Mouse (Mus musculus) heart, postnatal 0 days (tissue): ENCODE data around the gene Ccser2. TPM values are rescaled to one million over a fixed set of nuclear protein-coding genes. Genes with fewer than 3 reads are reported as not detected.
A peak's percentile ranks its signal among the peaks of the same experiment; 100 is the strongest.

Experiments
- ATAC-seq: fragments of 200-750 bp; cut with Nextera tagmentation; 2 replicates; pipeline ENCODE4 v1.8.0; 2017; ENCODE audit warnings: low read depth, moderate number of reproducible peaks, moderate library complexity; ENCODE audit not compliant: insufficient read depth
- DNase-seq: peaks from one replicate; pipeline ENCODE4 v3.0.0-alpha.2; 2016; ENCODE audit warnings: low spot score
- H3K27ac ChIP-seq: fragments of 300-500 bp; sonication (generic); 2 replicates; pipeline ENCODE4 v1.5.1; 2014; ENCODE audit warnings: low read depth, mild to moderate bottlenecking
- H3K27me3 ChIP-seq: fragments of 300-500 bp; sonication (generic); 2 replicates; pipeline ENCODE4 v1.6.1; 2014; ENCODE audit warnings: low read length, mixed read lengths; ENCODE audit not compliant: control insufficient read depth, insufficient read depth
- H3K36me3 ChIP-seq: fragments of 300-500 bp; sonication (generic); replicated peaks from 2 replicates; pipeline ENCODE4 v1.6.1; 2014; ENCODE audit warnings: low read length, mixed read lengths; ENCODE audit not compliant: control insufficient read depth, insufficient read depth
- H3K4me1 ChIP-seq: fragments of 300-500 bp; sonication (generic); 2 replicates; pipeline ENCODE4 v1.6.1; 2014; ENCODE audit warnings: antibody characterized with exemption; ENCODE audit not compliant: control insufficient read depth, insufficient read depth
- H3K4me2 ChIP-seq: fragments of 300-500 bp; sonication (generic); 2 replicates; pipeline ENCODE4 v1.6.1; 2014; ENCODE audit warnings: low read depth, mild to moderate bottlenecking, low read length, moderate library complexity
- H3K4me3 ChIP-seq: fragments of 300-500 bp; sonication (generic); 2 replicates; pipeline ENCODE4 v1.5.1; 2014; ENCODE audit warnings: low read depth, low read length
- H3K9ac ChIP-seq: fragments of 300-500 bp; sonication (generic); replicated peaks from 2 replicates; pipeline ENCODE4 v1.6.1; 2014; ENCODE audit warnings: low read depth, low read length, mixed read lengths
- H3K9me3 ChIP-seq: fragments of 300-500 bp; sonication (generic); replicated peaks from 2 replicates; pipeline ENCODE4 v1.6.1; 2016; ENCODE audit warnings: low read length; ENCODE audit not compliant: control insufficient read depth
- CTCF ChIP-seq: IDR thresholded peaks from 2 replicates; pipeline ENCODE4 v1.5.1; 2016; ENCODE audit warnings: antibody characterized with exemption, control low read depth, low read depth
- EP300 ChIP-seq: IDR thresholded peaks from 2 replicates; pipeline ENCODE4 v1.6.1; 2016; ENCODE audit warnings: antibody characterized with exemption, low read depth
- WGBS: fragments of 180-500 bp; shearing (Covaris S2); extraction: QIAGEN DNeasy Blood & Tissue Kit; methylation state at CpG from one replicate; pipeline ENCODE4 v1.1.7; 2014; 5-methylcytosine and 5-hydroxymethylcytosine counted together
- polyA plus RNA-seq: library from polyadenylated mRNA; unstranded; fragments of >200 nt; fragmentation: Nextera tagmentation; extraction: Ambion mirVana; gene quantifications from 2 replicates; pipeline ENCODE4 v1.2.1, GENCODE M21; 2015
- total RNA-seq: library from RNA; depleted of rRNA; stranded (reverse); fragments of >200 nt; gene quantifications from 2 replicates; pipeline ENCODE4 v1.2.3, GENCODE M21; 2014; ENCODE audit warnings: low replicate concordance; rRNA removed

Gene Ccser2
- 49.8 and 69.6 TPM in 2 replicates for total RNA-seq
- 74.1 and 75.7 TPM in 2 replicates for polyA plus RNA-seq

GRCm38 (mm10) chr14:36968628-36969147 lies at the start of gene Ccser2:
Gene Ccser2 (minus strand): TSS chr14:36968777.
- peak within 1 kb of the TSS; percentile 89 for H3K4me3 ChIP-seq
- DNase-seq (peak; percentile 96), ATAC-seq (peak; percentile 100)
- H3K27ac ChIP-seq: peak within 1 kb of the TSS; percentile 75
- 1% methylated on average over 37 of the region's 39 CpGs for WGBS
- H3K4me1 ChIP-seq: peaks cover 5% of the 10 kb centered on the region
- TF ChIP-seq CTCF: no peak
- TF ChIP-seq EP300: no peak
- H3K36me3 ChIP-seq: no peaks in the 10 kb centered on the region
- no peaks in the 10 kb centered on the region for H3K27me3 ChIP-seq
- H3K9ac ChIP-seq: peak within 1 kb of the TSS; percentile 86
- H3K4me2 ChIP-seq: peak within 1 kb of the TSS; percentile 83
- H3K9me3 ChIP-seq: no peaks in the 10 kb centered on the region

GRCm38 (mm10) chr14:37015894-37016293 lies 47.3 kb upstream of the Ccser2 start:
- H3K4me3 ChIP-seq: no peak overlapping the region
- 36% methylated on average over 5 of the region's 5 CpGs for WGBS
- H3K9me3 ChIP-seq: no peaks in the 10 kb centered on the region
- H3K27me3 ChIP-seq: no peaks in the 10 kb centered on the region
- no peak overlapping the region for H3K4me2 ChIP-seq
- H3K36me3 ChIP-seq: no peaks in the 10 kb centered on the region
- TF ChIP-seq CTCF (no peak), EP300 (no peak)
- DNase-seq: peak; percentile 45
- H3K4me1 ChIP-seq: no peaks in the 10 kb centered on the region
- H3K9ac ChIP-seq: no peak overlapping the region
- no peak for ATAC-seq
- H3K27ac ChIP-seq: no peak overlapping the region

- H3K4me1 ChIP-seq: no peaks in the 10 kb centered on the region
- no peaks in the 10 kb centered on the region for H3K27me3 ChIP-seq
- TF ChIP-seq EP300 (no peak), CTCF (no peak)
- no peaks in the 10 kb centered on the region for H3K36me3 ChIP-seq
- DNase-seq (no peak), ATAC-seq (no peak)
- WGBS: 50% methylated on average over 3 of the region's 3 CpGs
- no peaks in the 10 kb centered on the region for H3K9me3 ChIP-seq
- H3K4me2 ChIP-seq: no peak overlapping the region
- no peak overlapping the region for H3K27ac ChIP-seq
- H3K4me3 ChIP-seq: no peak overlapping the region
- H3K9ac ChIP-seq: no peak overlapping the region
These were observed 45.1 kb upstream of the Ccser2 start for GRCm38 (mm10) chr14:37013644-37014043.

- no peak overlapping the region for H3K9ac ChIP-seq
- no peak overlapping the region for H3K27ac ChIP-seq
- H3K9me3 ChIP-seq: no peaks in the 10 kb centered on the region
- WGBS: 67% methylated on average over 2 of the region's 2 CpGs
- no peak for DNase-seq
- H3K27me3 ChIP-seq: no peaks in the 10 kb centered on the region
- no peak overlapping the region for H3K4me2 ChIP-seq
- TF ChIP-seq EP300: no peak
- TF ChIP-seq CTCF: no peak
- no peak for ATAC-seq
- H3K36me3 ChIP-seq: no peaks in the 10 kb centered on the region
- no peaks in the 10 kb centered on the region for H3K4me1 ChIP-seq
- no peak overlapping the region for H3K4me3 ChIP-seq
These were observed 41.1 kb upstream of the Ccser2 start for GRCm38 (mm10) chr14:37009686-37010085.

- Histone ChIP-seq H3K27me3 (no peaks in the 10 kb centered on the region), H3K4me1 (no peaks in the 10 kb centered on the region), H3K36me3 (no peaks in the 10 kb centered on the region), H3K9me3 (no peaks in the 10 kb centered on the region), H3K4me3 (no peak overlapping the region), H3K4me2 (no peak overlapping the region), H3K9ac (no peak overlapping the region), H3K27ac (no peak overlapping the region)
- WGBS: 68% methylated on average over 8 of the region's 8 CpGs
- no peak for ATAC-seq
- TF ChIP-seq CTCF (no peak), EP300 (no peak)
- DNase-seq: no peak
These were observed 37.9 kb upstream of the Ccser2 start for GRCm38 (mm10) chr14:37006489-37006888.

- Histone ChIP-seq H3K9me3 (no peaks in the 10 kb centered on the region), H3K4me2 (no peak overlapping the region), H3K4me1 (no peaks in the 10 kb centered on the region), H3K27me3 (no peaks in the 10 kb centered on the region), H3K27ac (no peak overlapping the region), H3K36me3 (no peaks in the 10 kb centered on the region), H3K9ac (no peak overlapping the region), H3K4me3 (no peak overlapping the region)
- TF ChIP-seq EP300 (no peak), CTCF (no peak)
- DNase-seq (no peak), ATAC-seq (no peak)
- 13% methylated on average over 3 of the region's 3 CpGs for WGBS
These were observed 37.3 kb upstream of the Ccser2 start for GRCm38 (mm10) chr14:37005865-37006264.
